Mouse (Mus musculus) embryonic fibroblast, embryonic 13.5 days (primary cell): ENCODE measurements at regions not wholly inside any gene's neighbourhood (a gene's known extent, or its start where the extent isn't known, plus 50 kb on each side); places are given as distances from the start of the nearest gene placed in this dataset.

Experiments used
- CTCF ChIP-seq: IDR thresholded peaks from 2 replicates; pipeline ENCODE4 v1.5.1; 2011; ENCODE audit warnings: mild to moderate bottlenecking, control low read depth, low read length, moderate library complexity, borderline replicate concordance; ENCODE audit not compliant: insufficient read depth
- POLR2A ChIP-seq: IDR thresholded peaks from 2 replicates; pipeline ENCODE4 v1.6.1; 2011; ENCODE audit warnings: low read depth, mild to moderate bottlenecking, control low read depth, low read length, moderate library complexity

DNA sequence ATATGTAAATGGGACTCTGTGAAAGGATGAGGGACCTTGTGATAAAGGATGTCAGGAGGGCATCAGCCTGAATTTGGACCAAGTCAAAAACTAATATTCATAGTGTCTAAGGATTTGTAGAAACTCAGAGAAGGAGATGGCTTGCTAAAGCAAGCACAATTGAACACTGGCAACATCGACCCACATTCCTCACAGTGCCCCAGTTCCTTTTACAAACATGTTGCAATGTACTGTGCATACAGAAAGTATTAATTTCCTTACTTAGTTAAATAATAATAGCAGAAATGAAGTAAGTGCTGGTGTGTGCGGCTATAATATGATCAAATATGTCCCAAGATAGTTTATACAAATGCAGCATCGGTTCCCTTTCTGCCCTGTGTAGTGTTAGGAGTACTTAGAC lies 841.3 kb upstream of the Lrrc6 start:
- no peak for TF ChIP-seq CTCF
- no peak for TF ChIP-seq POLR2A
